Comparison of ENCODE assay signal across 8 mouse cellular contexts in the genomic region with DNA sequence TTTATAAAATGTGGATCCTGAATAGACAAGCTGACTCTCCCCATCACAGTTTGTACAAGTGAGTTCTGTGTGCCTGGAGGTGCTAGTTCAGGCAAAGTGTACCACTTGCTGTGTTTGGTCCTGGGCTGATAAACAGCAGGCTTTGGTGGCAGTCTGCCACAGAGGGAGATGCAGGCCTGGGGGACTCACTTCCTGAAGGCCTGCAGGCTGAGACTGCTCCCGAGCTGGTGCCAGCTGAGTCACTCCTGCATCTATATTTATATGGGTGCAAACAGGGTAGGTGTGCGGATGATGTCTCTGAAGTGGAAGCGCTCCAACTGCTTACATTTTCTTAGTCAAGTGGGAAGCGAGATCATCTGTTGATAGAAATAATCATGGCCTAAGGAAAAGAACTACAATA. TPM values are rescaled to one million over a fixed set of nuclear protein-coding genes. Genes with fewer than 3 reads are reported as not detected.
A peak's percentile ranks its signal among the peaks of the same experiment; 100 is the strongest.
DNase-seq lines count a peak whose midpoint lies in the region; TF ChIP-seq lines count a peak whose summit lies in the region.
"Had no signal": no experiment of that assay in that cellular context is flagged by ENCODE, and none has a peak within 500 bp of the region (broad histone marks: within the 10 kb centered on the region; RNA-seq: fewer than 3 reads in every experiment).

No protein-coding gene starts in this region.

- peaks cover 0 to 14% of the 10 kb centered on the region in 2 experiments; a peak in 2 of 4 replicates for H3K36me3 ChIP-seq in MEL (ENCODE audit: control insufficient read depth in 1 of 2, insufficient read depth in 2 of 2, low read length in 2 of 2)

- intact Hi-C loops in gastrocnemius, postnatal 14 days (cut with DNase I; ENCODE audit: low total_unique reads), result no loop called here

- H3K4me1 ChIP-seq in MEL (ENCODE audit: control insufficient read depth in 1 of 2, insufficient read depth in 2 of 2, low read length in 2 of 2), result peaks cover 9 to 20% of the 10 kb centered on the region in 2 experiments
- H3K4me1 ChIP-seq: neural tube, embryonic 13.5 days had no signal

- H3K9me3 ChIP-seq in MEL (replicated peaks; ENCODE audit: insufficient read depth, low read length), result no peaks in the 10 kb centered on the region
- H3K9me3 ChIP-seq: neural tube, embryonic 13.5 days had no signal

- no peaks in the 10 kb centered on the region for H3K27me3 ChIP-seq in MEL (ENCODE audit: control insufficient read depth in 1 of 2, insufficient read depth in 2 of 2, low read length in 2 of 2)
- H3K27me3 ChIP-seq: neural tube, embryonic 13.5 days had no signal

- H3K4me3 ChIP-seq in MEL (ENCODE audit: control insufficient read depth in 1 of 2, insufficient read depth in 1 of 2, low read depth in 2 of 2, low read length in 2 of 2), result peak overlapping the region; percentile 27 to 65
- H3K4me3 ChIP-seq: neural tube, embryonic 13.5 days had no signal

- no peak for TF ChIP-seq POLR2A in MEL (IDR thresholded peaks at IDR 0.05; ENCODE audit: control insufficient read depth in 1 of 2, insufficient read depth in 1 of 2, low read depth in 1 of 2, low read length in 2 of 2, poor library complexity in 1 of 2)

- H3K9ac ChIP-seq in MEL (ENCODE audit: control insufficient read depth, low read depth, low read length, poor library complexity, severe bottlenecking), result peak overlapping the region; percentile 29
- H3K9ac ChIP-seq: neural tube, embryonic 13.5 days had no signal

- no peak for TF ChIP-seq RAD21 in MEL (IDR thresholded peaks at IDR 0.05; ENCODE audit: low read depth, low read length)

- peak; percentile 84 for DNase-seq in MEL (ENCODE audit: low read depth, low spot score)
- peak; percentile 20 for DNase-seq in adrenal gland, postnatal 25 days
- DNase-seq in gastrocnemius, postnatal 14 days, result peak; percentile 28
- DNase-seq in layer of hippocampus, postnatal 25 days (ENCODE audit: extremely low spot score in 1 of 2, low spot score in 1 of 2), result peak; percentile 14 to 39
- peak; percentile 8 for DNase-seq in urinary bladder, postnatal 25 days (ENCODE audit: low spot score)
- DNase-seq in natural killer cell, adult 2 months (ENCODE audit: low spot score in 2 of 2), result no peak
- no peak for DNase-seq in thymus, postnatal 4 days

- H3K27ac ChIP-seq in MEL (ENCODE audit: control insufficient read depth, low read depth, low read length), result peak overlapping the region; percentile 60
- H3K27ac ChIP-seq: neural tube, embryonic 13.5 days had no signal

- peak; percentile 61 to 71; a peak in 3 of 4 replicates for TF ChIP-seq EP300 in MEL (IDR thresholded peaks at IDR 0.05; ENCODE audit: low read depth in 1 of 2, low read length in 2 of 2)

- no peak for TF ChIP-seq CTCF in MEL (IDR thresholded peaks at IDR 0.05 in 2 of 3, conservative IDR thresholded peaks at IDR 0.05 in 1 of 3; ENCODE audit: control insufficient read depth in 1 of 3, insufficient read depth in 1 of 3, low read depth in 2 of 3, low read length in 3 of 3, poor library complexity in 1 of 3, severe bottlenecking in 1 of 3)

- H3K79me2 ChIP-seq in MEL (ENCODE audit: control insufficient read depth, insufficient read depth, low read length, poor library complexity), result no peaks in the 10 kb centered on the region

TF ChIP-seq in MEL, 35 proteins besides CTCF, POLR2A, EP300 and RAD21:
- no peak for TF ChIP-seq CHD2 (IDR thresholded peaks at IDR 0.05; ENCODE audit: low read length)
- TF ChIP-seq MYC (IDR thresholded peaks at IDR 0.05; ENCODE audit: low read depth, low read length), result peak; percentile 57; the same call in 1 of the 2 replicates
- peak; percentile 78 for TF ChIP-seq TAL1 (IDR thresholded peaks at IDR 0.05; ENCODE audit: low read length)
- TF ChIP-seq POLR2AphosphoS2 (IDR thresholded peaks at IDR 0.05; ENCODE audit: low read length), result no peak
- no peak for TF ChIP-seq GABPA (IDR thresholded peaks at IDR 0.05; ENCODE audit: low read depth, low read length)
- TF ChIP-seq TBP (IDR thresholded peaks at IDR 0.05; ENCODE audit: low read depth, low read length), result no peak
- TF ChIP-seq NRF1 (IDR thresholded peaks at IDR 0.05; ENCODE audit: insufficient read depth, low read depth, low read length, poor library complexity, severe bottlenecking), result no peak
- TF ChIP-seq SMC3 (IDR thresholded peaks at IDR 0.05; ENCODE audit: low read depth, low read length), result no peak
- TF ChIP-seq USF2 (IDR thresholded peaks at IDR 0.05; ENCODE audit: borderline replicate concordance in 1 of 2, insufficient read depth in 1 of 2, low read depth in 1 of 2, low read length in 2 of 2), result no peak
- TF ChIP-seq ZMIZ1 (IDR thresholded peaks at IDR 0.05; ENCODE audit: low read depth, low read length), result no peak
- TF ChIP-seq ELF1 (IDR thresholded peaks at IDR 0.05; ENCODE audit: low read depth, low read length), result peak; percentile 50
- no peak for TF ChIP-seq MEF2A (IDR thresholded peaks at IDR 0.05; ENCODE audit: extremely low read depth, insufficient replicate concordance, low read depth, low read length, poor library complexity, severe bottlenecking)
- TF ChIP-seq ETS1 (IDR thresholded peaks at IDR 0.05; ENCODE audit: low read depth, low read length), result peak; percentile 84
- no peak for TF ChIP-seq E2F4 (IDR thresholded peaks at IDR 0.05; ENCODE audit: borderline replicate concordance, low read depth, low read length)
- no peak for TF ChIP-seq NELFE (IDR thresholded peaks at IDR 0.05; ENCODE audit: low read depth, low read length)
- no peak for TF ChIP-seq MAZ (IDR thresholded peaks at IDR 0.05; ENCODE audit: low read depth, low read length)
- TF ChIP-seq ZNF384 (IDR thresholded peaks at IDR 0.05; ENCODE audit: low read depth, low read length), result no peak
- TF ChIP-seq HCFC1 (IDR thresholded peaks at IDR 0.05; ENCODE audit: low read depth, low read length), result no peak
- TF ChIP-seq MAX (IDR thresholded peaks at IDR 0.05; ENCODE audit: low read length), result peak; percentile 55; the same call in 1 of the 2 replicates
- TF ChIP-seq RCOR1 (IDR thresholded peaks at IDR 0.05; ENCODE audit: low read depth, low read length), result peak; percentile 48; the same call in 1 of the 2 replicates
- TF ChIP-seq TCF12 (IDR thresholded peaks at IDR 0.05; ENCODE audit: low read depth, low read length), result peak; percentile 69
- TF ChIP-seq UBTF (IDR thresholded peaks at IDR 0.05; ENCODE audit: borderline replicate concordance, insufficient read depth, low read depth, low read length), result no peak
- TF ChIP-seq ZKSCAN1 (IDR thresholded peaks at IDR 0.05; ENCODE audit: low read depth, low read length), result no peak
- TF ChIP-seq SIN3A (IDR thresholded peaks at IDR 0.05; ENCODE audit: low read length), result 0 out of 2 replicates have a peak, but pooled peaks have one; percentile 32
- no peak for TF ChIP-seq JUND (IDR thresholded peaks at IDR 0.05; ENCODE audit: low read depth, low read length)
- TF ChIP-seq MAFK (IDR thresholded peaks at IDR 0.05; ENCODE audit: borderline replicate concordance, low read depth, low read length), result no peak
- TF ChIP-seq CHD1 (IDR thresholded peaks at IDR 0.05; ENCODE audit: low read depth, low read length), result no peak
- TF ChIP-seq MXI1 (IDR thresholded peaks at IDR 0.05; ENCODE audit: low read depth, low read length), result peak; percentile 20; the same call in 1 of the 2 replicates
- no peak for TF ChIP-seq USF1 (IDR thresholded peaks at IDR 0.05; ENCODE audit: low read depth, low read length)
- no peak for TF ChIP-seq BHLHE40 (IDR thresholded peaks at IDR 0.05; ENCODE audit: borderline replicate concordance, low read depth, low read length)
- TF ChIP-seq GATA1 (IDR thresholded peaks at IDR 0.05; ENCODE audit: low read depth, low read length), result peak; percentile 45; the same call in 1 of the 2 replicates
- no peak for TF ChIP-seq MYB (IDR thresholded peaks at IDR 0.05; ENCODE audit: low read depth, low read length)
- no peak for TF ChIP-seq KAT2A (conservative IDR thresholded peaks at IDR 0.05; ENCODE audit: low read depth, low read length)
- no peak for TF ChIP-seq POLR2AphosphoS5 (IDR thresholded peaks at IDR 0.05; ENCODE audit: borderline replicate concordance, low read depth, low read length)
- TF ChIP-seq ZC3H11A (IDR thresholded peaks at IDR 0.05; ENCODE audit: low read depth, low read length), result no peak

RNA-seq across cellular contexts. Expression of gene Atp5l, which starts 14.9 kb away (rescaled TPM):
- 719 and 722 TPM in 2 replicates for total RNA-seq in MEL (2012; rRNA removed)
- 100 to 1,000 TPM in 1 of 2 experiments, not detected in 1; 320 TPM for polyA plus RNA-seq in MEL (2012; ENCODE audit: insufficient read depth in 1 of 2, insufficient read length in 2 of 2, low read depth in 1 of 2, low replicate concordance in 2 of 2, missing spikeins in 1 of 2)
- total RNA-seq in adrenal gland, postnatal 25 days (2021), result 383 and 529 TPM in 2 replicates
- total RNA-seq in gastrocnemius, postnatal 14 days (2021), result 100 to 1,000 TPM; 663 to 775 TPM
- 100 to 1,000 TPM; 300 to 376 TPM for total RNA-seq in layer of hippocampus, postnatal 25 days (2021)

RNA-seq across cellular contexts. Expression of gene Kmt2a, which starts 24.5 kb away (rescaled TPM):
- total RNA-seq in MEL (2012; rRNA removed), result 4.7 and 6.2 TPM in 2 replicates
- polyA plus RNA-seq in MEL (2012; ENCODE audit: insufficient read depth in 1 of 2, insufficient read length in 2 of 2, low read depth in 1 of 2, low replicate concordance in 2 of 2, missing spikeins in 1 of 2), result 10 to 100 TPM; 11.7 to 27.3 TPM
- total RNA-seq in adrenal gland, postnatal 25 days (2021), result 31.5 and 47.5 TPM in 2 replicates
- total RNA-seq in gastrocnemius, postnatal 14 days (2021), result 10 to 100 TPM; 11.8 to 14.3 TPM
- 10 to 100 TPM; 46.7 to 64.4 TPM for total RNA-seq in layer of hippocampus, postnatal 25 days (2021)

RNA-seq across cellular contexts. Expression of gene Ube4a, which starts 59.8 kb away (rescaled TPM):
- 23.3 and 24.2 TPM in 2 replicates for total RNA-seq in MEL (2012; rRNA removed)
- 10 to 100 TPM; 32.8 to 37.9 TPM for polyA plus RNA-seq in MEL (2012; ENCODE audit: insufficient read depth in 1 of 2, insufficient read length in 2 of 2, low read depth in 1 of 2, low replicate concordance in 2 of 2, missing spikeins in 1 of 2)
- 71.9 and 105 TPM in 2 replicates for total RNA-seq in adrenal gland, postnatal 25 days (2021)
- 10 to 100 TPM; 31.9 to 36.4 TPM for total RNA-seq in gastrocnemius, postnatal 14 days (2021)
- 10 to 100 TPM; 76.0 to 81.7 TPM for total RNA-seq in layer of hippocampus, postnatal 25 days (2021)

Comparison
In these comparisons a context has a peak if more than half of its experiments do, and no peak if none do; other contexts are left out.
1. DNase-seq: peak in MEL (single experiment), adrenal gland, postnatal 25 days (single experiment), gastrocnemius, postnatal 14 days (single experiment), layer of hippocampus, postnatal 25 days (2 of 2) and urinary bladder, postnatal 25 days (single experiment); none in natural killer cell, adult 2 months (0 of 2) and thymus, postnatal 4 days (single experiment).